Mouse (Mus musculus) liver, embryonic 16.5 days (tissue): ENCODE measurements around the gene Mbtd1. TPM values are rescaled to one million over a fixed set of nuclear protein-coding genes. Genes with fewer than 3 reads are reported as not detected.

Experiments
- ATAC-seq: fragments of 200-750 bp; cut with Nextera tagmentation; 2 replicates; pipeline ENCODE4 v1.8.0; 2017; ENCODE audit warnings: low read depth, mild to moderate bottlenecking, moderate number of reproducible peaks, moderate library complexity
- H3K27ac ChIP-seq: fragments of 300-500 bp; sonication (generic); 2 replicates; pipeline ENCODE4 v1.5.1; 2014; ENCODE audit warnings: mild to moderate bottlenecking, low read length
- H3K27me3 ChIP-seq: fragments of 300-500 bp; sonication (generic); 2 replicates; pipeline ENCODE4 v1.6.1; 2014; ENCODE audit warnings: low read depth, low read length, mixed read lengths; ENCODE audit not compliant: control insufficient read depth, insufficient read depth
- H3K36me3 ChIP-seq: fragments of 300-500 bp; sonication (generic); 2 replicates; pipeline ENCODE4 v1.6.1; 2014; ENCODE audit warnings: mild to moderate bottlenecking; ENCODE audit not compliant: control insufficient read depth, insufficient read depth
- H3K4me1 ChIP-seq: fragments of 300-500 bp; sonication (generic); 2 replicates; pipeline ENCODE4 v1.6.1; 2014; ENCODE audit warnings: low read depth, low read length, mixed read lengths; ENCODE audit not compliant: control insufficient read depth
- H3K4me2 ChIP-seq: fragments of 300-500 bp; sonication (generic); 2 replicates; pipeline ENCODE4 v1.6.1; 2014; ENCODE audit warnings: low read depth, low read length, mixed read lengths
- H3K4me3 ChIP-seq: fragments of 300-500 bp; sonication (generic); 2 replicates; pipeline ENCODE4 v1.5.1; 2014; ENCODE audit warnings: low read depth, mild to moderate bottlenecking, low read length
- H3K9ac ChIP-seq: fragments of 300-500 bp; sonication (generic); 2 replicates; pipeline ENCODE4 v1.6.1; 2014; ENCODE audit warnings: low read depth, low read length
- H3K9me3 ChIP-seq: fragments of 300-500 bp; sonication (generic); replicated peaks from 2 replicates; pipeline ENCODE4 v1.6.1; 2016; ENCODE audit warnings: low read length; ENCODE audit not compliant: control insufficient read depth
- WGBS: fragments of 180-500 bp; shearing (Covaris S2); extraction: QIAGEN DNeasy Blood & Tissue Kit; methylation state at CpG from one replicate; pipeline ENCODE4 v1.1.7; 2014; ENCODE audit not compliant: insufficient replicate concordance; 5-methylcytosine and 5-hydroxymethylcytosine counted together
- polyA plus RNA-seq: library from polyadenylated mRNA; unstranded; fragments of >200 nt; fragmentation: Nextera tagmentation; extraction: Ambion mirVana; gene quantifications from 2 replicates; pipeline ENCODE4 v1.2.1, GENCODE M21; 2015

Mbtd1 gene
- polyA plus RNA-seq, 1 experiment from 2014 or later: 5.4 TPM

DNA sequence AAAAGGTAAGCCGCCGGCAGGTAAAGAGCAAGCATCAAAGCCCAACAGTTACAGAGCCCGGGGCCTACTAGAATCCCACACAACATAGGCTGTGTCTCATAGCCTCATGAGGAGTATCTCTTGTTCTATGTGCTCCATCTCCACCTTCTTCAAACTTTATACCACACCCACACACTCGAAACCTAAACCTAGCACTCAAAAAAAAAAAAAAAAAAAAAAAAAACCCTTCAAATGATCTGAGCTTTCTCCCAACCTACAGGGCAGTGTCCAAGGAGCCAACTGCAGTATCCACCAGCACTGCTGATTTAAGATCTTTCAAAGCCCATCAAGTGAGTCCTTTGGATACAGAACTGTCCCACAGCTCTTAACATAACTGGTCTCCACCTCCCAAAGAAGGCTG lies 1.6 kb upstream of the Mbtd1 start:
- 82% methylated on average over 4 of the region's 4 CpGs for WGBS
- Histone ChIP-seq H3K36me3 (peaks cover 3% of the 10 kb centered on the region; the same call in 1 of the 2 replicates), H3K4me3 (peak overlapping the region; percentile 97), H3K27ac (no peak overlapping the region), H3K27me3 (no peaks in the 10 kb centered on the region), H3K4me1 (peaks cover 18% of the 10 kb centered on the region), H3K9me3 (no peaks in the 10 kb centered on the region), H3K9ac (no peak overlapping the region; the same call in 1 of the 2 replicates), H3K4me2 (peak overlapping the region; percentile 94)
- no peak for ATAC-seq

DNA sequence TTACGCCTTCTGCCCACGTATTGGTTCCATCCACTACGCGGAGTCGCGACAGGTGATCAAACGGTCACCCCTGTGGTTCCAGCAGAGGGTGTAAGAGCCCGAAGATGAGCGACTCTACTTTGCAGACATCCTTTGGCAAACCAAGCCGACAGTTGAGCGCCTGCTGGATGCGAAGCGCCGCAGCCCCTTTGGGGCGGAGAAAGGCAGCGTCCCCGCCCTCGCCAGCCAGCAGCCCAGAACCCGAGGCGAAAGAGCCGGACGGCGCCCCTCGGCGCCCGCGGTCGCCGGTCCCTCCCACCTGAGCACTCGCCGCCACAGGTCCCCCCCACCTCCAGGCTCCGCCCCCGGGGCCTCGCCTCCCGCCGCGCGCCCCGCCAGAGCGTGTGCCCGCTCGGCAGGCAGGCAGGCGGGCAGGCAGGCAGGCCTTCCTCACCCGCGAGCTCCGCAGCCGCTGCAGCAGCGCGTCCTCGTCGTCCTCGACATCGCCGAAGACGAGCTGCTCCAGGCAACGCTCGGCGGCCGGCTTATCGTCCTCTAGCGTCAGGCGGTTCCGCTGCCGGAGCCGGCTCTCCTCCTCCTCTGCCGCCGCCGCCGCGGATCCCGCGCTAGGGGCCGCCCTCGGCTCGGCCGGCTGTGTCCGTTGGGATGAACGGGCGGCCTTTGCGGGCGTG lies 616 bp upstream of the Mbtd1 start:
- H3K9me3 ChIP-seq: no peaks in the 10 kb centered on the region
- WGBS: under 1% methylated on average over 73 of the region's 81 CpGs
- no peaks in the 10 kb centered on the region for H3K27me3 ChIP-seq
- H3K4me3 ChIP-seq: peak overlapping the region; percentile 97
- H3K9ac ChIP-seq: peak overlapping the region; percentile 93
- peaks cover 20% of the 10 kb centered on the region for H3K4me1 ChIP-seq
- H3K4me2 ChIP-seq: peak overlapping the region; percentile 94
- no peaks in the 10 kb centered on the region for H3K36me3 ChIP-seq
- H3K27ac ChIP-seq: peak overlapping the region; percentile 97
- peak; percentile 77 for ATAC-seq

DNA sequence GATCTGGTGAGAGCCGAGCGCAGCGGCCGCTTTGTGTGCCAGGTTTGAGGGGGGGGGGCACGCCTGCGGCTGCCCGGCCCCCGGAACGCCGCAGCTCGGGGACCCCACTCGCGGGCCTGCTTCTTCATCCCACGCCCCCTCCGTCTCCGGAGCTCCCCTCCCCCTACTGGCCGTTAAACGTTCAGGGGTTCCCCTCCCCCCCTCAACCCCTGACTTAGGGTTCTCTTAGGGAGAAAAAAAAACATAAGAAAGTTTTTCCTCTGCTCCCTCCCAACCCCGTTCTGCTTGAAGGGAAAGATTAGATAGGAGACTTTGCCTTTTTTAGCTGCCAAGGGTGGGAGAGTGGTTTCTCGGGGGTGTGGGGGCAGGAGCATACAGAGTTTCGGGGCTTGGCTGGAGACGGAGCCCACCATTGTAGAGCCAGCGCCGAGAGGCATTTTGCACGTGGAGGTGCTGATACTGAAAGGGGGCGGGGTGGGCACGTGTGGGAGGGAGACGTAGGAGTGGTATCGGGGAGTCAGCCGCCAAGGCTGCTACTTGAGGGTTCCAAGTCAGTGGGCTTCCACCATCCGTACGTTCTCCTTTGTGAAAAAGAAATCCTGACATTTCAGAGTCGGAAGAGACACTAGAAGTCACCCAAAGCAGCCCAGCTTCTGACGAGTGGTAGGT lies 893 bp downstream of the Mbtd1 start:
- ATAC-seq: no peak
- peak overlapping the region; percentile 97 for H3K4me3 ChIP-seq
- H3K27ac ChIP-seq: peak overlapping the region; percentile 97
- no peaks in the 10 kb centered on the region for H3K27me3 ChIP-seq
- peaks cover 20% of the 10 kb centered on the region for H3K4me1 ChIP-seq
- H3K4me2 ChIP-seq: peak overlapping the region; percentile 94
- H3K36me3 ChIP-seq: no peaks in the 10 kb centered on the region
- peak overlapping the region; percentile 93 for H3K9ac ChIP-seq
- no peaks in the 10 kb centered on the region for H3K9me3 ChIP-seq
- WGBS: under 1% methylated on average over 34 of the region's 34 CpGs

DNA sequence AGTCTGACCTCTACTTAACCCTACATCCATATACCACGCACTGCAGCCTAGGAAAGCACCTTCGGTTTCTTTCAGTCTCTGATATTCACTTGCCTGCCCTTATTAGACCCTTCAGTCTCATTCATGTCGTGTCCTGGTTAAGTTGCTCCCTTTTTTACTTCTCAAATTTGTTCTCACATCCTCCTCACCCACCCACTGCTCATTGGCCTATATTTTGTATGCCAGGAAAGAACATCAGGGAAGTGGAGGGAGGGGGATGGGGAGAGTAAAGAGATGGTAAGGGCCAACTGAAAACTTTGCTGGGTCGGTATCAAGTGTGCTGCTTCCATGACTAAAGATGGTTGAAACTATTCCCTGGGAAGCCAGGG lies 1.4 kb downstream of the Mbtd1 start:
- peak overlapping the region; percentile 94 for H3K4me2 ChIP-seq
- peak overlapping the region; percentile 93 for H3K9ac ChIP-seq
- H3K27me3 ChIP-seq: no peaks in the 10 kb centered on the region
- H3K27ac ChIP-seq: peak overlapping the region; percentile 97
- ATAC-seq: no peak
- no peaks in the 10 kb centered on the region for H3K36me3 ChIP-seq
- peak overlapping the region; percentile 97 for H3K4me3 ChIP-seq
- peaks cover 20% of the 10 kb centered on the region for H3K4me1 ChIP-seq
- H3K9me3 ChIP-seq: no peaks in the 10 kb centered on the region
- WGBS: 6% methylated on average over 4 of the region's 4 CpGs

DNA sequence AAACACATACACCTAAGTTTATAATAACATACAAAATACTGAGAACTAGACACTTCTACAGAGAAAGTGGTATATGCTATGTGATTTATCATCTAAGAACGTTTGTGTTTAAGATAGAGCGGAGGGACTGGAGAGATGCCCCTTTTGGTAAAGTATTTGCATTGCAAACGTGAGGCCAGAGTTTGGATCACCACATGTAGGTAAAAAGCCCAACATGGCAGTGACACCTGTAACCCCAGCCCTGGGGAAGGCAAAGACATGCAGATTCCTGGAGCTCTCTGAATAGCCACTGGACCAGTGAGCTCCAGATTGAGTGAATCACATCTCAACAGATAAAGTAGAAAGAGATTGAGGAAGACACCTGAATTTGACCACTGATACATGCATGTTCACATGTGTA lies 12.1 kb downstream of the Mbtd1 start:
- Histone ChIP-seq H3K9me3 (no peaks in the 10 kb centered on the region), H3K9ac (no peak overlapping the region), H3K4me1 (no peaks in the 10 kb centered on the region), H3K4me3 (no peak overlapping the region), H3K27ac (no peak overlapping the region), H3K4me2 (no peak overlapping the region), H3K27me3 (no peaks in the 10 kb centered on the region), H3K36me3 (no peaks in the 10 kb centered on the region; the same call in 1 of the 2 replicates)
- 68% methylated on average over 3 of the region's 3 CpGs for WGBS
- ATAC-seq: no peak

DNA sequence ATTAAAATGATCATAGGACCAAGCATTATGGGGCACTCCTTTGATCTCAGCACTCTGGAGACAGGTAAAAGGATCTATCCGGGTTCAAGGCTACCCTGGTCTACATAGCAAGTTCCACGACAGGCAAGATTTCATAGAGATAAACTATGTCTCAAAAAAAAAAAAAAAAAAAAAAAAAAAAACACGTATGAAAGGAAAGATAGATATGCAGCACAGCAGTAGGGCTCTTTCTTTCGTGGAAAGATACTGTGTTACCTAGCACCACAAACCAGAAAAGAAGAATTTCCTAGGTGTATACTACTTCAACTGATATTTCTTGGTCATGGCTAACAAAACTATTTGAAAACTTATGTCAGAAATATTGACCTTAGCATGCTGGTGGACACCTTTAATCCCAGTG lies 21.2 kb downstream of the Mbtd1 start:
- no peaks in the 10 kb centered on the region for H3K27me3 ChIP-seq
- no peak overlapping the region for H3K4me2 ChIP-seq
- no peaks in the 10 kb centered on the region for H3K4me1 ChIP-seq
- peaks cover 3% of the 10 kb centered on the region for H3K36me3 ChIP-seq
- no peak overlapping the region for H3K9ac ChIP-seq
- ATAC-seq: no peak
- no peaks in the 10 kb centered on the region for H3K9me3 ChIP-seq
- WGBS: 57% methylated on average over 4 of the region's 4 CpGs
- H3K4me3 ChIP-seq: no peak overlapping the region
- no peak overlapping the region for H3K27ac ChIP-seq

DNA sequence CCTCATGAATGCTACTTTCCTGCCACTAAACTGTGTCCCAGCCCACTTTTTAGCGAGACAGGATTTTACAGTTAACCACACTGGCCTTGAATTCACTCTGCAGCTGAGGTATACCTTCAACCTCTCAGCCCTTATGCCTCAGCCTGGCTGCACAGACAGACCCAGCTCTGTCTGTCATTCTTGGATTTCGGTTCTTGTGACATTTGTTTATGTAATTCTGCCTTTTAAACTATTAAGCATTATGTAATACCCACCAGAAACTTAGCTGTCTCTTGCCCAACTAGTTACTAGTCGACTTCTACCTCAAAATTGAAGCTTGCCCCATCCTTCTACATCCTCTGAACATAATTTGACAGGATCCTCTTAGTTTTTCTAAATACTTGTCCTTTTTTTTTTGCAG lies 22.2 kb downstream of the Mbtd1 start:
- H3K27me3 ChIP-seq: no peaks in the 10 kb centered on the region

DNA sequence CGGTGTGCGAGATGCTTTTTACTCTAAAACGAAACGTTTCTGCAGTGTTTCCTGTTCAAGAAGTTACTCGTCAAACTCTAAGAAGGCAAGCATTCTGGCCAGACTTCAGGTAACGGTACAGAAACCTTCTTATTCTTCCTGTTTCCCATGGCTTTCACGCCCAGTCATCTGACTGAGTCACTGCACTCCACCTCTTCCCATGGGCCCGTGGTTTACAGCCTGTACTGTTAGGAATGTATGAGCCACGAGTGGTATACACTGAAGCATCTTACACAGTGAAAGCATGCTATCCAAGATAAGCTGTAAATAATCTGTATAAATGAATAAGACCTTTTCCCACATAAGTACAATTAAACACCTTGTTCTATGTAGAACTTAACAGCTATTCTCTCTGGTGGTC lies 23.2 kb downstream of the Mbtd1 start:
- Histone ChIP-seq H3K4me1 (no peaks in the 10 kb centered on the region), H3K36me3 (peaks cover 5% of the 10 kb centered on the region), H3K9ac (no peak overlapping the region), H3K27me3 (no peaks in the 10 kb centered on the region), H3K4me3 (no peak overlapping the region), H3K27ac (no peak overlapping the region), H3K9me3 (no peaks in the 10 kb centered on the region), H3K4me2 (no peak overlapping the region)
- WGBS: 70% methylated on average over 9 of the region's 9 CpGs
- ATAC-seq: no peak

More for the DNA sequence above, 22.2 kb downstream of the Mbtd1 start:
- no peak overlapping the region for H3K4me3 ChIP-seq
- no peak overlapping the region for H3K9ac ChIP-seq
- WGBS: 62% methylated on average over 3 of the region's 3 CpGs
- no peak for ATAC-seq
- no peak overlapping the region for H3K4me2 ChIP-seq
- H3K9me3 ChIP-seq: no peaks in the 10 kb centered on the region
- H3K4me1 ChIP-seq: no peaks in the 10 kb centered on the region
- no peak overlapping the region for H3K27ac ChIP-seq
- H3K36me3 ChIP-seq: peaks cover 3% of the 10 kb centered on the region

DNA sequence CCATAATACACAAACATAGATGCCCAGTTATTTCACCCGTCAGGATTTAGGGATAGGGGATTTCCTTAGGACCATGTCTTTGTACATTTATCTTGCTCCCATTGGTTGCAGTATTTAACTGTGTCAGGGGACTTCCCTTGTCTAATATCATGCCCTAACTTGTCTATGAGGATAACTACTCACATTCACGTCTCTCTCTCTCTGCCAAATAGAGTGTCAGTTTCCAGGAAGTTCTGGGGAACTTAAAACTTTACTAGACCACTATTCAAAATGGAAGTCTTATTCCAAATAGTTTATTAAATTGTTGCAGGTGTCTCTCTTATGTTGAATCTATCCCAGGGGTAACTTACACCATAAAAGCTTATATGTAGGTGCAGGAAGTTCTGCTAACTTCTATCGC lies 26.0 kb downstream of the Mbtd1 start:
- Histone ChIP-seq H3K9me3 (no peaks in the 10 kb centered on the region), H3K4me3 (no peak overlapping the region), H3K4me1 (no peaks in the 10 kb centered on the region), H3K27me3 (no peaks in the 10 kb centered on the region), H3K27ac (no peak overlapping the region), H3K9ac (no peak overlapping the region), H3K4me2 (no peak overlapping the region), H3K36me3 (peaks cover 5% of the 10 kb centered on the region)
- 85% methylated on average over 3 of the region's 3 CpGs for WGBS
- ATAC-seq: no peak
